In genomic region chr14:105730786-105731185, GRCm38 (mm10) we compare ENCODE assay signal across 8 mouse cellular contexts.
DNase-seq lines count a peak whose midpoint lies in the region; ATAC-seq lines count a peak whose summit lies in the region.

No protein-coding gene starts in this region.

- H3K27me3 ChIP-seq in forebrain, embryonic 14.5 days (replicated peaks; ENCODE audit: control insufficient read depth, insufficient read depth, low read length), result no peaks in the 10 kb centered on the region
- no peaks in the 10 kb centered on the region for H3K27me3 ChIP-seq in intestine, embryonic 16.5 days (replicated peaks; ENCODE audit: control insufficient read depth, insufficient read depth, low read length)
- H3K27me3 ChIP-seq in lung, embryonic 15.5 days, result no peaks in the 10 kb centered on the region

- H3K4me1 ChIP-seq in forebrain, embryonic 14.5 days (ENCODE audit: control insufficient read depth, insufficient read depth, low read length), result peaks cover 28% of the 10 kb centered on the region
- peaks cover 17% of the 10 kb centered on the region for H3K4me1 ChIP-seq in intestine, embryonic 16.5 days (ENCODE audit: control insufficient read depth, insufficient read depth, low read length)
- peaks cover 22% of the 10 kb centered on the region for H3K4me1 ChIP-seq in lung, embryonic 15.5 days

- no peaks in the 10 kb centered on the region for H3K9me3 ChIP-seq in forebrain, embryonic 14.5 days (replicated peaks; ENCODE audit: control insufficient read depth, low read length)
- no peaks in the 10 kb centered on the region for H3K9me3 ChIP-seq in intestine, embryonic 16.5 days (ENCODE audit: control insufficient read depth, low read length)
- no peaks in the 10 kb centered on the region for H3K9me3 ChIP-seq in lung, embryonic 15.5 days

- no peak overlapping the region for H3K27ac ChIP-seq in forebrain, embryonic 14.5 days (ENCODE audit: low read depth, low read length)
- no peak overlapping the region for H3K27ac ChIP-seq in intestine, embryonic 16.5 days (ENCODE audit: low read length)
- peak overlapping the region; percentile 20; the same call in 1 of the 2 replicates for H3K27ac ChIP-seq in lung, embryonic 15.5 days

- H3K4me2 ChIP-seq in forebrain, embryonic 14.5 days (ENCODE audit: low read length), result peak overlapping the region; percentile 67; the same call in 1 of the 2 replicates
- H3K4me2 ChIP-seq in intestine, embryonic 16.5 days (ENCODE audit: low read depth, low read length), result peak overlapping the region; percentile 26; the same call in 1 of the 2 replicates
- H3K4me2 ChIP-seq in lung, embryonic 15.5 days, result peak overlapping the region; percentile 18; the same call in 1 of the 2 replicates

- no peak overlapping the region for H3K4me3 ChIP-seq in forebrain, embryonic 14.5 days (ENCODE audit: low read depth, low read length)
- H3K4me3 ChIP-seq in intestine, embryonic 16.5 days (ENCODE audit: low read length), result no peak overlapping the region
- no peak overlapping the region for H3K4me3 ChIP-seq in lung, embryonic 15.5 days

- peak; percentile 46 to 59 for DNase-seq in heart, adult 18-20 months
- DNase-seq in heart, postnatal 36 days, result no peak
- DNase-seq in forebrain, embryonic 14.5 days (ENCODE audit: low spot score), result peak; percentile 74
- DNase-seq in retina, embryonic 14.5 days (ENCODE audit: low spot score), result peak; percentile 75
- no peak for DNase-seq in spleen, adult 18-20 months

- WGBS in forebrain, embryonic 14.5 days, result 9% methylated on average over 4 of the region's 4 CpGs
- WGBS in intestine, embryonic 16.5 days, result 7% methylated on average over 4 of the region's 4 CpGs
- 9% methylated on average over 4 of the region's 4 CpGs for WGBS in lung, embryonic 15.5 days

- H3K36me3 ChIP-seq in forebrain, embryonic 14.5 days (ENCODE audit: control insufficient read depth, insufficient read depth, low read length), result no peaks in the 10 kb centered on the region
- H3K36me3 ChIP-seq in intestine, embryonic 16.5 days (ENCODE audit: control insufficient read depth, insufficient read depth, low read length), result no peaks in the 10 kb centered on the region
- H3K36me3 ChIP-seq in lung, embryonic 15.5 days, result no peaks in the 10 kb centered on the region

- ATAC-seq in cerebellum, adult (ENCODE audit: insufficient number of reproducible peaks, low FRiP score, low TSS enrichment), result peak; percentile 64
- peak; percentile 47; the same call in 1 of the 2 replicates for ATAC-seq in forebrain, embryonic 14.5 days
- ATAC-seq in intestine, embryonic 16.5 days, result peak; percentile 26
- ATAC-seq in lung, embryonic 15.5 days (ENCODE audit: borderline replicate concordance, extremely low read depth, low FRiP score, low TSS enrichment), result no peak

- intact Hi-C loops in heart, postnatal 36 days (cut with DNase I), result loop anchor here (5.0 to 10.0 kb wide), 3 partner anchors 248 to 556 kb away; partner anchors contain the start of gene Rbm26

- no peak overlapping the region; the same call in 1 of the 2 replicates for H3K9ac ChIP-seq in forebrain, embryonic 14.5 days (ENCODE audit: low read length)
- H3K9ac ChIP-seq in intestine, embryonic 16.5 days (ENCODE audit: low read depth, low read length), result no peak overlapping the region
- no peak overlapping the region for H3K9ac ChIP-seq in lung, embryonic 15.5 days

Comparison
In these comparisons a context has a peak if more than half of its experiments do, and no peak if none do; other contexts are left out.
1. DNase-seq: peak in heart, adult 18-20 months (2 of 2), forebrain, embryonic 14.5 days (single experiment) and retina, embryonic 14.5 days (single experiment); none in heart, postnatal 36 days (0 of 2) and spleen, adult 18-20 months (0 of 2).
2. Peak in every context shown above with its lines, with median percentiles within 50 percentile points of each other: H3K4me2 ChIP-seq.